Mouse (Mus musculus) CH12.LX (cell line): ENCODE measurements around the gene Ston1. TPM values are rescaled to one million over a fixed set of nuclear protein-coding genes. Genes with fewer than 3 reads are reported as not detected.

Source experiments
- DNase-seq: peaks from one replicate; pipeline ENCODE4 v3.0.0-alpha.2; 2013; ENCODE audit errors: extremely low read depth
- H3K27ac ChIP-seq: 2 replicates; pipeline ENCODE4 v1.5.1; 2012; ENCODE audit warnings: low read depth, mild to moderate bottlenecking, control low read depth, moderate library complexity; ENCODE audit not compliant: insufficient read depth
- H3K27me3 ChIP-seq: replicated peaks from 2 replicates; pipeline ENCODE3; 2012; ENCODE audit warnings: inconsistent platforms
- H3K36me3 ChIP-seq, 2 experiments: replicated peaks in 1 of 2; 2 replicates each; pipeline versions ENCODE3 to v1.6.1; 2012; ENCODE audit warnings: inconsistent platforms in 1 of 2, low read length in 1 of 2, mild to moderate bottlenecking in 1 of 2, mixed read lengths in 1 of 2, moderate library complexity in 1 of 2; ENCODE audit not compliant: control insufficient read depth in 1 of 2, insufficient read depth in 1 of 2
- H3K4me1 ChIP-seq, 2 experiments: 2 replicates each; pipeline ENCODE4 v1.6.1; 2012; ENCODE audit warnings: inconsistent platforms in 1 of 2, moderate library complexity in 1 of 2; ENCODE audit not compliant: insufficient read depth in 2 of 2, control insufficient read depth in 1 of 2
- H3K4me2 ChIP-seq: 2 replicates; pipeline ENCODE4 v1.6.1; 2012; ENCODE audit warnings: low read depth, mild to moderate bottlenecking, control low read depth; ENCODE audit not compliant: poor library complexity, insufficient read depth, severe bottlenecking
- H3K4me3 ChIP-seq, 3 experiments: fragments of 150-350 bp in 1 of 3; sonication (generic) in 1 of 3; replicated peaks in 1 of 3; 2 replicates each; pipeline versions ENCODE3 to v1.5.1; 2011 to 2012; ENCODE audit warnings: low read depth in 2 of 3, low read length in 2 of 3, mild to moderate bottlenecking in 2 of 3, moderate library complexity in 2 of 3, control low read depth in 1 of 3, improper control_type of control experiment in 1 of 3, inconsistent platforms in 1 of 3, mixed read lengths in 1 of 3; ENCODE audit not compliant: poor library complexity in 1 of 3
- H3K79me2 ChIP-seq: replicated peaks from 2 replicates; pipeline ENCODE4 v1.6.1; 2012; ENCODE audit warnings: mild to moderate bottlenecking, moderate library complexity; ENCODE audit not compliant: control insufficient read depth, poor library complexity, insufficient read depth, severe bottlenecking; ENCODE audit errors: extremely low read depth
- H3K9ac ChIP-seq: 2 replicates; pipeline ENCODE4 v1.6.1; 2012; ENCODE audit warnings: low read depth, mild to moderate bottlenecking, control low read depth, moderate library complexity; ENCODE audit not compliant: insufficient read depth
- H3K9me3 ChIP-seq: replicated peaks from 2 replicates; pipeline ENCODE3; 2012; ENCODE audit warnings: low read length, inconsistent platforms, mixed read lengths
- CHD1 ChIP-seq: IDR thresholded peaks from 2 replicates; pipeline ENCODE4 v1.6.1; 2012; ENCODE audit warnings: low read depth, low read length, improper control_type of control experiment, inconsistent platforms
- CHD2 ChIP-seq: IDR thresholded peaks from 2 replicates; pipeline ENCODE4 v1.6.1; 2011; ENCODE audit warnings: low read length, improper control_type of control experiment
- CTCF ChIP-seq, 2 experiments: IDR thresholded peaks in 1 of 2; conservative IDR thresholded peaks in 1 of 2; 2 replicates each; pipeline ENCODE4 v1.5.1; 2011 to 2012; ENCODE audit warnings: low read depth in 2 of 2, low read length in 2 of 2, improper control_type of control experiment in 1 of 2, inconsistent platforms in 1 of 2, mild to moderate bottlenecking in 1 of 2, moderate library complexity in 1 of 2
- E2F4 ChIP-seq: IDR thresholded peaks from 2 replicates; pipeline ENCODE4 v1.6.1; 2011; ENCODE audit warnings: low read depth, low read length, improper control_type of control experiment; ENCODE audit not compliant: insufficient replicate concordance
- ELF1 ChIP-seq: IDR thresholded peaks from 2 replicates; pipeline ENCODE4 v1.6.1; 2014; ENCODE audit warnings: low read depth, mild to moderate bottlenecking, inconsistent platforms, low read length, improper control_type of control experiment
- ETS1 ChIP-seq: conservative IDR thresholded peaks from 2 replicates; pipeline ENCODE4 v1.6.1; 2012; ENCODE audit warnings: low read depth, mild to moderate bottlenecking, inconsistent platforms, low read length, improper control_type of control experiment, moderate library complexity
- IRF4 ChIP-seq: IDR thresholded peaks from 2 replicates; pipeline ENCODE4 v1.6.1; 2014; ENCODE audit warnings: low read depth, mild to moderate bottlenecking, inconsistent platforms, low read length, improper control_type of control experiment
- JUN ChIP-seq: IDR thresholded peaks from 2 replicates; pipeline ENCODE4 v1.6.1; 2011; ENCODE audit warnings: low read depth, mild to moderate bottlenecking, low read length, improper control_type of control experiment, moderate library complexity; ENCODE audit not compliant: insufficient read depth
- JUND ChIP-seq: conservative IDR thresholded peaks from 2 replicates; pipeline ENCODE4 v1.6.1; 2011; ENCODE audit warnings: low read depth, low read length, improper control_type of control experiment
- KAT2A ChIP-seq: IDR thresholded peaks from 2 replicates; pipeline ENCODE4 v1.6.1; 2012; ENCODE audit warnings: low read length, improper control_type of control experiment, inconsistent platforms; ENCODE audit not compliant: insufficient replicate concordance
- MEF2A ChIP-seq: IDR thresholded peaks from 2 replicates; pipeline ENCODE4 v1.6.1; 2014; ENCODE audit warnings: low read depth, mild to moderate bottlenecking, inconsistent platforms, low read length, improper control_type of control experiment, borderline replicate concordance
- MXI1 ChIP-seq: IDR thresholded peaks from 2 replicates; pipeline ENCODE4 v1.6.1; 2011; ENCODE audit warnings: mild to moderate bottlenecking, low read depth, low read length, improper control_type of control experiment
- NELFE ChIP-seq: IDR thresholded peaks from 2 replicates; pipeline ENCODE4 v1.6.1; 2011; ENCODE audit warnings: low read depth, low read length, improper control_type of control experiment
- NRF1 ChIP-seq: IDR thresholded peaks from 2 replicates; pipeline ENCODE4 v1.6.1; 2014; ENCODE audit warnings: low read depth, mild to moderate bottlenecking, inconsistent platforms, low read length, improper control_type of control experiment, moderate library complexity
- PAX5 ChIP-seq: IDR thresholded peaks from 2 replicates; pipeline ENCODE4 v1.6.1; 2012; ENCODE audit warnings: low read length, inconsistent platforms, mixed read lengths
- POLR2A ChIP-seq: IDR thresholded peaks from 2 replicates; pipeline ENCODE4 v1.6.1; 2011; ENCODE audit warnings: low read depth, mild to moderate bottlenecking, improper control_type of control experiment, low read length
- RAD21 ChIP-seq: IDR thresholded peaks from 2 replicates; pipeline ENCODE4 v1.6.1; 2011; ENCODE audit warnings: low read depth, mild to moderate bottlenecking, low read length, improper control_type of control experiment, moderate library complexity
- RCOR1 ChIP-seq: conservative IDR thresholded peaks from 2 replicates; pipeline ENCODE4 v1.6.1; 2012; ENCODE audit warnings: low read depth, mild to moderate bottlenecking, inconsistent platforms, low read length, improper control_type of control experiment
- SIN3A ChIP-seq: IDR thresholded peaks from 2 replicates; pipeline ENCODE4 v1.6.1; 2012; ENCODE audit warnings: low read length, improper control_type of control experiment, inconsistent platforms
- SMC3 ChIP-seq: IDR thresholded peaks from 2 replicates; pipeline ENCODE4 v1.6.1; 2011; ENCODE audit warnings: low read depth, low read length, improper control_type of control experiment
- TCF12 ChIP-seq: IDR thresholded peaks from 2 replicates; pipeline ENCODE4 v1.6.1; 2014; ENCODE audit warnings: low read depth, mild to moderate bottlenecking, inconsistent platforms, low read length, improper control_type of control experiment
- ZC3H11A ChIP-seq: IDR thresholded peaks from 2 replicates; pipeline ENCODE4 v1.6.1; 2012; ENCODE audit warnings: low read depth, mild to moderate bottlenecking, inconsistent platforms, low read length, improper control_type of control experiment
- ZKSCAN1 ChIP-seq: IDR thresholded peaks from 2 replicates; pipeline ENCODE4 v1.6.1; 2012; ENCODE audit warnings: low read depth, inconsistent platforms, low read length, improper control_type of control experiment, borderline replicate concordance
- ZMIZ1 ChIP-seq: IDR thresholded peaks from 2 replicates; pipeline ENCODE4 v1.6.1; 2012; ENCODE audit warnings: low read depth, mild to moderate bottlenecking, inconsistent platforms, low read length, improper control_type of control experiment
- ZNF384 ChIP-seq: IDR thresholded peaks from 2 replicates; pipeline ENCODE4 v1.6.1; 2012; ENCODE audit warnings: low read depth, low read length, improper control_type of control experiment, inconsistent platforms
- dilution Hi-C: fragments of 300-500 bp; cut with MboI; formaldehyde crosslinking; loops from 2 replicates; pipeline ENCODE4 v1.14.3; 2020; ENCODE audit warnings: low sequenced_read_pairs; ENCODE audit not compliant: extremely low pct_unique_long_range_greater_than_20kb, extremely low pct_ligation_motif_present
- in situ Hi-C: fragments of 300-500 bp; cut with MboI; formaldehyde crosslinking; loops from 3 replicates; pipeline ENCODE4 v1.14.3; 2019; ENCODE audit warnings: low sequenced_read_pairs, low pct_ligation_motif_present, low pct_unique_long_range_greater_than_20kb, mixed read lengths
- polyA plus RNA-seq: library from polyadenylated mRNA; unstranded; fragments of >175 nt; gene quantifications from 2 replicates; pipeline ENCODE4 v1.2.1, GENCODE M21; 2012; ENCODE audit warnings: low read depth; ENCODE audit not compliant: insufficient read length
- total RNA-seq, 2 experiments: library from RNA; depleted of rRNA; stranded (reverse); fragments of 300-350 nt in 1 of 2; fragments of >200 nt in 1 of 2; gene quantifications; 2 replicates each; pipeline ENCODE4 v1.2.3; 2012 to 2014

Ston1 gene
- total and polyA plus RNA-seq, 3 experiments: 0.98 to 6.0 (median 1.1) TPM

GRCm38 (mm10) chr17:88590251-88590650 is 7.2 kb upstream of the Ston1 start:
- Histone ChIP-seq H3K36me3 (peaks cover 45 to 53% of the 10 kb centered on the region in 2 experiments), H3K79me2 (no peaks in the 10 kb centered on the region), H3K27ac (no peak overlapping the region), H3K4me2 (no peak overlapping the region), H3K9ac (no peak overlapping the region), H3K4me1 (peaks cover 4 to 5% of the 10 kb centered on the region in 2 experiments; a peak in 1 of 4 replicates), H3K4me3 (no peak overlapping the region), H3K27me3 (no peaks in the 10 kb centered on the region), H3K9me3 (no peaks in the 10 kb centered on the region)
- in situ Hi-C loops (no loop called here), dilution Hi-C loops (no loop called here)
- TF ChIP-seq POLR2A: no peak
- TF ChIP-seq RAD21: no peak
- no peak for TF ChIP-seq ETS1
- no peak for TF ChIP-seq CTCF (conservative IDR thresholded peaks at IDR 0.05 in 1 of 2, IDR thresholded peaks at IDR 0.05 in 1 of 2; ENCODE audit: low read depth in 2 of 2, low read length in 2 of 2)
- no peak for TF ChIP-seq ELF1
- TF ChIP-seq CHD2: no peak
- TF ChIP-seq SIN3A: no peak
- no peak for TF ChIP-seq RCOR1
- TF ChIP-seq IRF4: no peak
- TF ChIP-seq ZC3H11A: no peak
- TF ChIP-seq PAX5: no peak
- no peak for TF ChIP-seq E2F4
- no peak for TF ChIP-seq MXI1
- no peak for TF ChIP-seq NRF1
- DNase-seq: no peak

GRCm38 (mm10) chr17:88595071-88595470 is 2.4 kb upstream of the Ston1 start:
- DNase-seq: no peak
- Histone ChIP-seq H3K36me3 (peaks cover 9 to 13% of the 10 kb centered on the region in 2 experiments), H3K9ac (no peak overlapping the region), H3K4me2 (no peak overlapping the region), H3K27me3 (no peaks in the 10 kb centered on the region), H3K4me3 (no peak overlapping the region), H3K79me2 (no peaks in the 10 kb centered on the region), H3K9me3 (no peaks in the 10 kb centered on the region), H3K27ac (no peak overlapping the region), H3K4me1 (peaks cover 18 to 36% of the 10 kb centered on the region in 2 experiments)
- dilution Hi-C loops: no loop called here
- no peak for TF ChIP-seq ZNF384
- in situ Hi-C loops: no loop called here

- dilution Hi-C loops: no loop called here
- H3K27me3 ChIP-seq: no peaks in the 10 kb centered on the region
- peaks cover 4 to 7% of the 10 kb centered on the region in 2 experiments for H3K36me3 ChIP-seq
- in situ Hi-C loops: no loop called here
- peak; percentile 54 for DNase-seq
- peaks cover 18 to 39% of the 10 kb centered on the region in 2 experiments for H3K4me1 ChIP-seq
- no peak overlapping the region for H3K27ac ChIP-seq
- no peak overlapping the region for H3K4me3 ChIP-seq
- H3K9me3 ChIP-seq: no peaks in the 10 kb centered on the region
- H3K4me2 ChIP-seq: no peak overlapping the region
- H3K79me2 ChIP-seq: no peaks in the 10 kb centered on the region
- no peak overlapping the region for H3K9ac ChIP-seq
- no peak for TF ChIP-seq ZKSCAN1
- TF ChIP-seq SMC3: no peak
- TF ChIP-seq ELF1: no peak
- TF ChIP-seq RAD21: no peak
- peak; percentile 58 for TF ChIP-seq JUN
- 0 out of 2 replicates have a peak, but pooled peaks have one; percentile 43 for TF ChIP-seq MEF2A
- no peak for TF ChIP-seq ZMIZ1
- TF ChIP-seq ETS1: peak; percentile 64
- no peak for TF ChIP-seq POLR2A
- TF ChIP-seq KAT2A: no peak
- TF ChIP-seq NELFE: no peak
- TF ChIP-seq E2F4: no peak
- TF ChIP-seq IRF4: no peak; the same call in 1 of the 2 replicates
- 0 out of 2 replicates have a peak, but pooled peaks have one; percentile 22 for TF ChIP-seq TCF12
- 0 out of 2 replicates have a peak, but pooled peaks have one; percentile 20 for TF ChIP-seq JUND
- no peak for TF ChIP-seq RCOR1
- no peak for TF ChIP-seq SIN3A
- TF ChIP-seq CTCF (conservative IDR thresholded peaks at IDR 0.05 in 1 of 2, IDR thresholded peaks at IDR 0.05 in 1 of 2; ENCODE audit: low read depth in 2 of 2, low read length in 2 of 2): no peak
- TF ChIP-seq CHD1: no peak
Measured at GRCm38 (mm10) chr17:88596068-88596467, 1.4 kb upstream of the Ston1 start.
